Mouse (Mus musculus): Measurements from ENCODE around the gene Nudt3.

The Nudt3 gene

GRCm38 (mm10) chr17:27595659-27596375, 27.5 kb downstream of the Nudt3 start:
- no peaks in the 10 kb centered on the region for H3K27me3 ChIP-seq (ENCODE audit: control insufficient read depth, insufficient read depth, low read length, poor library complexity, severe bottlenecking)
- no peak for DNase-seq (ENCODE audit: low read depth, low spot score)
- peaks cover 3% of the 10 kb centered on the region for H3K36me3 ChIP-seq (ENCODE audit: control insufficient read depth, insufficient read depth, low read length, poor library complexity, severe bottlenecking)

- peaks cover 3% of the 10 kb centered on the region for H3K36me3 ChIP-seq (ENCODE audit: control insufficient read depth, insufficient read depth, low read length, poor library complexity, severe bottlenecking)
- no peak for DNase-seq (ENCODE audit: low read depth, low spot score)
- no peaks in the 10 kb centered on the region for H3K27me3 ChIP-seq (ENCODE audit: control insufficient read depth, insufficient read depth, low read length, poor library complexity, severe bottlenecking)
Measured at GRCm38 (mm10) chr17:27592565-27592910, 30.8 kb downstream of the Nudt3 start.

- DNase-seq (ENCODE audit: low read depth, low spot score), result peak; percentile 52
- no peaks in the 10 kb centered on the region for H3K27me3 ChIP-seq (ENCODE audit: control insufficient read depth, insufficient read depth, low read length, poor library complexity, severe bottlenecking)
- H3K36me3 ChIP-seq (ENCODE audit: control insufficient read depth, insufficient read depth, low read length, poor library complexity, severe bottlenecking), result peaks cover 3% of the 10 kb centered on the region
Measured at GRCm38 (mm10) chr17:27591826-27592564, 31.3 kb downstream of the Nudt3 start.

GRCm38 (mm10) chr17:27588231-27588630, 35.1 kb downstream of the Nudt3 start:
- DNase-seq (ENCODE audit: low read depth, low spot score), result peak; percentile 52
- H3K36me3 ChIP-seq (ENCODE audit: control insufficient read depth, insufficient read depth, low read length, poor library complexity, severe bottlenecking), result no peaks in the 10 kb centered on the region
- H3K27me3 ChIP-seq (ENCODE audit: control insufficient read depth, insufficient read depth, low read length, poor library complexity, severe bottlenecking), result no peaks in the 10 kb centered on the region

- Histone ChIP-seq H3K27me3 (ENCODE audit: control insufficient read depth, insufficient read depth, low read length, poor library complexity, severe bottlenecking) (no peaks in the 10 kb centered on the region), H3K36me3 (ENCODE audit: control insufficient read depth, insufficient read depth, low read length, poor library complexity, severe bottlenecking) (no peaks in the 10 kb centered on the region; the same call in 1 of the 2 replicates)
Measured at GRCm38 (mm10) chr17:27587252-27587651, 36.0 kb downstream of the Nudt3 start.

GRCm38 (mm10) chr17:27586661-27587060, 36.6 kb downstream of the Nudt3 start:
- Histone ChIP-seq H3K27me3 (ENCODE audit: control insufficient read depth, insufficient read depth, low read length, poor library complexity, severe bottlenecking) (no peaks in the 10 kb centered on the region), H3K36me3 (ENCODE audit: control insufficient read depth, insufficient read depth, low read length, poor library complexity, severe bottlenecking) (no peaks in the 10 kb centered on the region; the same call in 1 of the 2 replicates)
- DNase-seq (ENCODE audit: low read depth, low spot score), result no peak

More at GRCm38 (mm10) chr17:27587252-27587651, 36.0 kb downstream of the Nudt3 start:
- no peak for DNase-seq (ENCODE audit: low read depth, low spot score)

- Histone ChIP-seq H3K27me3 (ENCODE audit: control insufficient read depth, insufficient read depth, low read length, poor library complexity, severe bottlenecking) (no peaks in the 10 kb centered on the region), H3K36me3 (ENCODE audit: control insufficient read depth, insufficient read depth, low read length, poor library complexity, severe bottlenecking) (peaks cover 6% of the 10 kb centered on the region)
- DNase-seq (ENCODE audit: low read depth, low spot score), result peak; percentile 36
Measured at GRCm38 (mm10) chr17:27583185-27583894, 40.0 kb downstream of the Nudt3 start.

GRCm38 (mm10) chr17:27580392-27581068, 42.8 kb downstream of the Nudt3 start:
- no peak for DNase-seq (ENCODE audit: low read depth, low spot score)
- no peaks in the 10 kb centered on the region for H3K27me3 ChIP-seq (ENCODE audit: control insufficient read depth, insufficient read depth, low read length, poor library complexity, severe bottlenecking)

GRCm38 (mm10) chr17:27579816-27580215, 43.5 kb downstream of the Nudt3 start:
- Histone ChIP-seq H3K36me3 (ENCODE audit: control insufficient read depth, insufficient read depth, low read length, poor library complexity, severe bottlenecking) (peaks cover 6% of the 10 kb centered on the region), H3K27me3 (ENCODE audit: control insufficient read depth, insufficient read depth, low read length, poor library complexity, severe bottlenecking) (no peaks in the 10 kb centered on the region)
- no peak for DNase-seq (ENCODE audit: low read depth, low spot score)

More at GRCm38 (mm10) chr17:27580392-27581068, 42.8 kb downstream of the Nudt3 start:
- H3K36me3 ChIP-seq (ENCODE audit: control insufficient read depth, insufficient read depth, low read length, poor library complexity, severe bottlenecking), result peaks cover 6% of the 10 kb centered on the region

- H3K27me3 ChIP-seq (ENCODE audit: control insufficient read depth, insufficient read depth, low read length, poor library complexity, severe bottlenecking), result no peaks in the 10 kb centered on the region
- no peak for DNase-seq (ENCODE audit: low read depth, low spot score)
- peaks cover 6% of the 10 kb centered on the region for H3K36me3 ChIP-seq (ENCODE audit: control insufficient read depth, insufficient read depth, low read length, poor library complexity, severe bottlenecking)
Measured at GRCm38 (mm10) chr17:27578487-27578886, 44.8 kb downstream of the Nudt3 start.

- Histone ChIP-seq H3K36me3 (ENCODE audit: control insufficient read depth, insufficient read depth, low read length, poor library complexity, severe bottlenecking) (peaks cover 6% of the 10 kb centered on the region), H3K27me3 (ENCODE audit: control insufficient read depth, insufficient read depth, low read length, poor library complexity, severe bottlenecking) (no peaks in the 10 kb centered on the region)
- DNase-seq (ENCODE audit: low read depth, low spot score), result no peak
Measured at GRCm38 (mm10) chr17:27577468-27577867, 45.8 kb downstream of the Nudt3 start.

GRCm38 (mm10) chr17:27576056-27576455, 47.2 kb downstream of the Nudt3 start:
- no peak for DNase-seq (ENCODE audit: low read depth, low spot score)
- Histone ChIP-seq H3K36me3 (ENCODE audit: control insufficient read depth, insufficient read depth, low read length, poor library complexity, severe bottlenecking) (peaks cover 5% of the 10 kb centered on the region), H3K27me3 (ENCODE audit: control insufficient read depth, insufficient read depth, low read length, poor library complexity, severe bottlenecking) (no peaks in the 10 kb centered on the region)

- Histone ChIP-seq H3K27me3 (ENCODE audit: control insufficient read depth, insufficient read depth, low read length, poor library complexity, severe bottlenecking) (no peaks in the 10 kb centered on the region), H3K36me3 (ENCODE audit: control insufficient read depth, insufficient read depth, low read length, poor library complexity, severe bottlenecking) (peaks cover 3% of the 10 kb centered on the region)
- DNase-seq (ENCODE audit: low read depth, low spot score), result no peak
Measured at GRCm38 (mm10) chr17:27575116-27575776, 48.0 kb downstream of the Nudt3 start.

- H3K36me3 ChIP-seq (ENCODE audit: control insufficient read depth, insufficient read depth, low read length, poor library complexity, severe bottlenecking), result peaks cover under 1% of the 10 kb centered on the region
- H3K27me3 ChIP-seq (ENCODE audit: control insufficient read depth, insufficient read depth, low read length, poor library complexity, severe bottlenecking), result no peaks in the 10 kb centered on the region
- DNase-seq (ENCODE audit: low read depth, low spot score), result no peak
Measured at GRCm38 (mm10) chr17:27574470-27575115, 48.7 kb downstream of the Nudt3 start.
